Mouse (Mus musculus) forebrain, embryonic 13.5 days (tissue): ENCODE measurements at regions not wholly inside any gene's neighbourhood (a gene's known extent, or its start where the extent isn't known, plus 50 kb on each side); places are given as distances from the start of the nearest gene placed in this dataset.
"Not testable (repeated sequence)": the region's sequence is repeated elsewhere in the genome, so short reads cannot be mapped to it uniquely, and the experiment has no call there.

Experiments
- ATAC-seq: fragments of 200-750 bp; cut with Nextera tagmentation; 2 replicates; pipeline ENCODE4 v1.8.0; 2017
- H3K27ac ChIP-seq: fragments of 300-500 bp; sonication (generic); 2 replicates; pipeline ENCODE4 v1.5.1; 2015; ENCODE audit warnings: inconsistent platforms, mild to moderate bottlenecking, moderate library complexity
- H3K27me3 ChIP-seq: fragments of 300-500 bp; sonication (generic); 2 replicates; pipeline ENCODE4 v1.6.1; 2015; ENCODE audit warnings: mild to moderate bottlenecking, inconsistent platforms
- H3K36me3 ChIP-seq: fragments of 300-500 bp; sonication (generic); 2 replicates; pipeline ENCODE4 v1.6.1; 2015; ENCODE audit warnings: mild to moderate bottlenecking, inconsistent platforms; ENCODE audit not compliant: poor library complexity, severe bottlenecking
- H3K4me1 ChIP-seq: fragments of 300-500 bp; sonication (generic); 2 replicates; pipeline ENCODE4 v1.6.1; 2015; ENCODE audit warnings: inconsistent platforms
- H3K4me2 ChIP-seq: fragments of 300-500 bp; sonication (generic); 2 replicates; pipeline ENCODE4 v1.6.1; 2015; ENCODE audit warnings: inconsistent platforms, mild to moderate bottlenecking, moderate library complexity
- H3K4me3 ChIP-seq: fragments of 300-500 bp; sonication (generic); 2 replicates; pipeline ENCODE4 v1.5.1; 2015; ENCODE audit warnings: mild to moderate bottlenecking, inconsistent platforms
- H3K9ac ChIP-seq: fragments of 300-500 bp; sonication (generic); 2 replicates; pipeline ENCODE4 v1.6.1; 2015; ENCODE audit warnings: mild to moderate bottlenecking, inconsistent platforms
- H3K9me3 ChIP-seq: fragments of 300-500 bp; sonication (generic); replicated peaks from 2 replicates; pipeline ENCODE4 v1.6.1; 2016; ENCODE audit warnings: inconsistent platforms
- WGBS: fragments of 180-500 bp; shearing (Covaris S2); methylation state at CpG from one replicate; pipeline ENCODE4 v1.1.7; 2015; 5-methylcytosine and 5-hydroxymethylcytosine counted together

DNA sequence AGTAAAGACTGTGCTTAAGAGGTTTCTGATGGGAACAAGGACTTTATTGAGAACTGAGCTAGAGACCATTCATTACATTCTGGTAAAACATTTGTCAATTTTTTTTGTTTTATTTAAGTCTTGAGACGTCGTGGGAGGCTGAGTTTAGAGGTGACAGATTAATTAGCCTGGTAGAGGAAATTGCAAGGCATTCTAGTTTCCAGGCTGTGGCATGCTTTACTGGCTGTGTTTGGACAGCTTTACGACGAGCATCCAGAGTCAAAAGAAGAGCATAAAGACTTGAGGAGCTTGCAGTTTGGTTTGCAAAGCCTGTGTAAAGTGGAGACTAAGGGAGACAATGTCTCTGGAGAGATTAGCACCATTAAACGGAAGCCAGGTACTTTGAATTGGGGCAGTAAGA lies 154.0 kb upstream of the Got2 start:
- H3K4me1 ChIP-seq, result no peaks in the 10 kb centered on the region
- 34% methylated on average over 5 of the region's 5 CpGs for WGBS
- no peak overlapping the region for H3K27ac ChIP-seq
- no peaks in the 10 kb centered on the region for H3K9me3 ChIP-seq
- H3K4me2 ChIP-seq, result no peak overlapping the region
- no peak overlapping the region for H3K9ac ChIP-seq
- no peak overlapping the region for H3K4me3 ChIP-seq
- H3K27me3 ChIP-seq, result no peaks in the 10 kb centered on the region
- no peak for ATAC-seq
- H3K36me3 ChIP-seq, result no peaks in the 10 kb centered on the region

DNA sequence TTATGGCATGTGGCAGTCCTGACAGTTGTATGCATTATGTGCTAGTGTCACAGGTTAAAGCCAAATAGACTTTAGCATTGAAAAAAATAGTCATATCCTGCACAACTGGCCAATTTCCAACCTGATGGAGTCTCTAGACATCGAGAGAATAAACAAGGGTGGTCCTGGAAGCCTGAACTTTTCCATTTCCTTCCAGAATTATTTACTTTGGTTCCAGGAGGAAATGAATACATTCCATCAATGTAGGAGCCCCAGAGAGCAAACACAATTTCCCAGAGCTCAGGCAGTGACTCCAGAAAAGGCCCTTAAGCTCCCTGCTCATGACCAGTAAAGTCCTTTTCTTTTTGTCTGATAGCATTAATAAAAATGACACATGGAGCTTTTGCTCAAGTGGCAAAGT lies 151.9 kb upstream of the Got2 start:
- Histone ChIP-seq H3K36me3 (no peaks in the 10 kb centered on the region), H3K4me2 (no peak overlapping the region), H3K9me3 (no peaks in the 10 kb centered on the region), H3K9ac (no peak overlapping the region), H3K27me3 (no peaks in the 10 kb centered on the region), H3K4me3 (no peak overlapping the region), H3K27ac (no peak overlapping the region), H3K4me1 (no peaks in the 10 kb centered on the region)
- WGBS, result 81% methylated on average over 1 of the region's 1 CpGs
- ATAC-seq, result no peak

DNA sequence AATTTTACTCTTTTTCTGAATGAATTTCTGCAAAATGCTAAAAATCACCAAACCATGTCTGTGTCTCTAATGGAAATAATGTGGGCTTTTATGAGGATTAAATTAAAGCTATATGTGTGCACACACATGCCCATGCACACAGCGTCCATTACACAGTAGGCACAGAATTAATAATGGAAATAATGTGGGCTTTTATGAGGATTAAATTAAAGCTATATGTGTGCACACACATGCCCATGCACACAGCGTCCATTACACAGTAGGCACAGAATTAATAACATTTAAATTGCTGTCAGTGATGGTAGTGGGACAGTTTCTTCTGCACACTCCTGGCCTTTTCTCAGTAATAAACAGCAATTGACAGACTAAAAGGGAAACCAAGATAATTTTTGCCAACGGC lies 130.4 kb upstream of the Got2 start:
- not testable (repeated sequence) for H3K27me3 ChIP-seq, ATAC-seq, H3K36me3 ChIP-seq, H3K4me2 ChIP-seq, H3K27ac ChIP-seq, H3K9ac ChIP-seq, H3K4me1 ChIP-seq, H3K4me3 ChIP-seq, H3K9me3 ChIP-seq
- 85% methylated on average over 3 of the region's 3 CpGs for WGBS

DNA sequence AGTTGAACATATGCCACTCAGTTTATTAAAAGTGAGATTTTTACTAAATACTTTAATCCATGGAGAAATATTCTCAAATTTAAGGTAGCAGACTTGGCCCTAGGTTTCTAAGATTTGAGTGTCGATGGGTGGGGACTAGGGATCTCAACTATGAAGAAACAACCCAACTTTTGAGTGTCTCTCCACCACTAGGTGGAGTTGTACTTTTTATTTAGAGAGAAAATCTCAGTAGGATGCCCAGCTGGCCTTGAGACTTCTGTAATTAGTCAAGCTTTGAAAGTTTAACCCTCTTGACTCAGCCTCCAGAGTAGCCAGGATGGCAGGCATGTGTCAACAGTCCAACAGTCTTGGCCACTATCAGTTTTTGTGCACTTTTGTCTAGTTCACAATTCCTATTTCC lies 123.7 kb upstream of the Got2 start:
- no peak overlapping the region for H3K4me3 ChIP-seq
- no peak overlapping the region for H3K27ac ChIP-seq
- H3K4me2 ChIP-seq, result no peak overlapping the region
- no peaks in the 10 kb centered on the region for H3K9me3 ChIP-seq
- no peaks in the 10 kb centered on the region for H3K4me1 ChIP-seq
- H3K36me3 ChIP-seq, result no peaks in the 10 kb centered on the region
- no peaks in the 10 kb centered on the region for H3K27me3 ChIP-seq
- no peak for ATAC-seq
- 100% methylated on average over 1 of the region's 1 CpGs for WGBS
- no peak overlapping the region for H3K9ac ChIP-seq

DNA sequence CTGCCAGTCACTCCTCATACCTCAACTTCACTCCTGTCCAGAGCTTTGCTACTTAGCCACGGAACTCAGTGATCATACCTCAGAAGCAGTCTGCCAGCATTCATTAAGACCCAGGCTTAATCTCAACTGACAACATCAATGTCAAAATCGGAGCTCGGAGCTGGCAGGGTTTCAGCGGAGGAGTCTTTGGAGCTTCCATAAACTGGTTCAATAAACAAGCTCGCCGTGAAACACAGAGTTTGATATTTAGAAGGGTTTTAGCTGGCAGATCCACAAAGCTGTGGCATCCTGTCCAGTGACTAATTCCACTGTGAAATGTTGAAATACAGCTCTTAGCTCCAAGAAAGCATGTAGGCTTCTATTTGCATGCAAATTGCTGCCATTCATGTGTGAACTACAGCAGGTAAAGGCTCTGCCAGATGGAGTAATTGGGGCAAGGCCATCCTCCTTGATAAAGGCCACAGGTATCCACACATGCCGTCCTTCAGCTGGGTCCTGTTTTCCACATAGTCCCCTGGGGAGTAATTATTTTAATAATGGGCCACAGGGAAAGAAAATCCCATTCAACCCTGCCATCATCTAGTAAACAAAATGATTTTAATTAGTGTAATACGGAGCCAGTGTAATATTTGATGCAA lies 103.6 kb upstream of the Got2 start:
- no peak overlapping the region for H3K9ac ChIP-seq
- ATAC-seq, result peak; percentile 76; the same call in 1 of the 2 replicates
- WGBS, result 39% methylated on average over 8 of the region's 8 CpGs
- no peak overlapping the region for H3K4me3 ChIP-seq
- H3K9me3 ChIP-seq, result no peaks in the 10 kb centered on the region
- no peaks in the 10 kb centered on the region for H3K27me3 ChIP-seq
- H3K4me1 ChIP-seq, result peaks cover 14% of the 10 kb centered on the region
- no peaks in the 10 kb centered on the region for H3K36me3 ChIP-seq
- H3K27ac ChIP-seq, result peak overlapping the region; percentile 10; the same call in 1 of the 2 replicates
- H3K4me2 ChIP-seq, result peak overlapping the region; percentile 4; the same call in 1 of the 2 replicates

DNA sequence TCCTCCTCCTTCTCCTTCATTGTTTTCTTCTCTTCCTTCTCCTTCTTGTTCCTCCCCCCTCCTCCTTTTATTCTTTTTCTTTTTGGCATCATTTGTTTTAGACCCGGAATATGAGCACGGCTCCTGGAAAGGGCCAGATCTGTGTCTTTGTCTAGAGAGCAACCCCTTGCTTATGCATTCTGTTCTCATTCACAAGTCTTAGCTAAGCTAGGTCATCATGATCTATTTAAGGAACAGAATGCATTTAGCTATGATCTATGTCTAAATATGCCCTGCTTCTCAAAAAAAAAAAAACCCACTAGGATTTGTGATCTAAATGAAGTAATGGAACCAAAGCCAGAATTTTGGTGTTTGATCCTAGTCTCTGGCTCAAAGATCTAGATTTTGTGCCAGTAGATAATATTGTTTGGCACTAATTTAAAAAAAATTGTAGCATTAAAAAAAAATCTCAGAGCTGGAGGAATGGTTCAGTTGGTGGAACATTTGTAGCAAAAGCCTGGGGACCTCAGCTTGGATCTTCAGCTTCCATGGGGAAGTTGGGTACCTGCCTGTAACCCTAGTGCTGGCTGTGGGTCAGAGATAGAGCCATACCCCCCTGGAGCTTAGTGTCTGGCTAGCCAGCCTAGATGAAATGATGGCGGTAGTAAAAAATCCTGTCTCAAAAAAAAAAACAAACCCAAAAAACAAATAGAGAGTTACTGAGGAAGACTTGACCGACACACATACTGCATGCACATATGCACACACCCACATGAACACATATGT lies 100.5 kb upstream of the Got2 start:
- peaks cover 17% of the 10 kb centered on the region for H3K4me1 ChIP-seq
- no peak for ATAC-seq
- H3K9me3 ChIP-seq, result no peaks in the 10 kb centered on the region
- whole genome bisulfite sequencing, result 85% methylated on average over 4 of the region's 4 CpGs
- H3K4me3 ChIP-seq, result no peak overlapping the region
- 0 out of 2 replicates have a peak, but pooled peaks cover 2% of the 10 kb centered on the region for H3K27me3 ChIP-seq
- H3K27ac ChIP-seq, result no peak overlapping the region
- H3K36me3 ChIP-seq, result no peaks in the 10 kb centered on the region
- no peak overlapping the region for H3K4me2 ChIP-seq
- H3K9ac ChIP-seq, result no peak overlapping the region

DNA sequence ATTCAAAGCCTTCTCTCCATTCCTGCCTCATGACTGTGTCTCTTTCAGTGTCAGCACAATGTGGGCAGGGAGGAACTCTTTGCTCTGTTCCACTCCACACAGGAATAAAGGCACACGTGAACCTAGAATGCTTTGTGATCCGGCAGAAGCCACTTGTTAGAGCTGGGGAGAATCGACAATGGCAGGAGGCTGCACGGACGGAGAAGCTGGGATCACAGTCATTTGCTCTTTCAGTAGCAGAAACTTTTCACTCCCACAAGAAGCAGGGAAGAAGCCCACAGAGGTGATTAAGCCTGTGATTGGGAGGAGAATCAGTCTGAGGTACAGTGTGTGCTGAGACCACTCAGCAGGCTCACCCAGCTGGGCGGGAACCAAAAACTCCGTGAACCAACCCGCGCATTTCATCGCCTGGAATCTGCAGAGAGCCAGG lies 98.7 kb upstream of the Got2 start:
- 0 out of 2 replicates have a peak, but pooled peaks cover 2% of the 10 kb centered on the region for H3K27me3 ChIP-seq
- ATAC-seq, result peak; percentile 57
- H3K4me1 ChIP-seq, result peaks cover 15% of the 10 kb centered on the region
- H3K4me3 ChIP-seq, result peak overlapping the region; percentile 24
- no peaks in the 10 kb centered on the region for H3K9me3 ChIP-seq
- H3K36me3 ChIP-seq, result no peaks in the 10 kb centered on the region
- no peak overlapping the region for H3K27ac ChIP-seq
- H3K9ac ChIP-seq, result peak overlapping the region; percentile 50
- WGBS, result 4% methylated on average over 10 of the region's 10 CpGs
- H3K4me2 ChIP-seq, result peak overlapping the region; percentile 61

DNA sequence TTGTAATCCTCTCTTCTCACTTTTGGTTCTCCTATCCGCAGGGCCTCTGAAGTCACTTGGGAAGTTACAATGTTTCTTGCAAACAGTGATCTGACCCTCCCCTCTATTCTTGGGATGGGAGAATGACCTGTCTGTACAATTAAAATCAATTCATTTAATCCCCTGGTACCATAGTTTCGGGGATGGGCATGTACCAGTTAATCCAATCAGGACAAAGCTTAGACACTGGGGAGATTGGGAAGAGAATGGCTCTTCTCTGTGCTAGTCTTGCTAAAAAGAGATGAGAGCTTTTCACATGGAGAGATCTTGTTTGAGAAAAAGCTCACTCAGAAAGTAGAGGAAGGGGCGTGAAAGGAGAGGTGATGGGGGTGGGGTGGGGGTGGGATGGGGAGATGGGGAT lies 98.1 kb upstream of the Got2 start:
- peaks cover 9% of the 10 kb centered on the region for H3K4me1 ChIP-seq
- WGBS, result 34% methylated on average over 3 of the region's 3 CpGs
- no peaks in the 10 kb centered on the region for H3K9me3 ChIP-seq
- H3K27me3 ChIP-seq, result 0 out of 2 replicates have a peak, but pooled peaks cover 2% of the 10 kb centered on the region
- no peak overlapping the region for H3K9ac ChIP-seq
- no peak overlapping the region for H3K4me2 ChIP-seq
- H3K27ac ChIP-seq, result no peak overlapping the region
- ATAC-seq, result no peak
- H3K36me3 ChIP-seq, result no peaks in the 10 kb centered on the region
- H3K4me3 ChIP-seq, result no peak overlapping the region

DNA sequence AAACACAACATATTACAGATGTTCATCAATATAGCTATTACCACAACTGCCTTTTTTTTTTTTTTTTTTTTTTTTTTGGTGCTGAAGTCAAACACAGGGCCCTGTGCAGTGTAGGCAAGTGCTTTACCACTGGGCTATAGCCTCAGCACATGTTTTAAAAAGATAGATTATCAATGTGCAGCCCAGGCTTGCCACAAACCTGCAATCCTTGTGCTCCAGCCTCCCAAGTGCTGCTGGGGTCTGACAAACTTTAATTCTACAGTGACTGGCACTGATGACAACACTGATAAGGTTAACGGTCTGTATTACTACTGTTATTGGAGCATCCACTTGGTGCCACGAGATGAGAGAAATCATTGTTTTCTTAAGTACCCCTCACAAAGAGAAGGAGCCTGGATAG lies 95.3 kb upstream of the Got2 start:
- Histone ChIP-seq H3K9me3 (no peaks in the 10 kb centered on the region), H3K36me3 (no peaks in the 10 kb centered on the region), H3K4me2 (no peak overlapping the region), H3K27me3 (0 out of 2 replicates have a peak, but pooled peaks cover 2% of the 10 kb centered on the region), H3K9ac (no peak overlapping the region), H3K4me1 (peaks cover 13% of the 10 kb centered on the region), H3K4me3 (no peak overlapping the region), H3K27ac (no peak overlapping the region)
- WGBS, result 64% methylated on average over 2 of the region's 2 CpGs
- no peak for ATAC-seq

DNA sequence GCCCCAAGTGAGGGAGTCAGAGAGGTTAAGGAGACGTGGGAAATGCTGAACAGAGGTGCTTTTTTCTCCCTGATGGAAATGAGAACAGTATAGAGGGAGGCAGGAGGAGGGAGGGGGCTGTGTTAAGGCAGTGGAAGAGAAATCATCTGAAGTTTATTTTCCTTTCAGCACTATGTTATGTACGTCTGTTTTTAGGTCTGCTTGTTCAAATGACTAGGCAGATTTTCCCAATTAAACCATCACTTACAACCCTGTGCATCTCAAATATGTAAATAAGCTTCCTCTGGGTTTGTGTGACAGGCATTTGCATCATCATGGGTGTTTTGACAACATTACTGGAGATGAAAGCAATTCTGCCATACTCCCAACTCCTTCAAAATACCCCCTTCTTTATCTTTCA lies 92.1 kb upstream of the Got2 start:
- no peaks in the 10 kb centered on the region for H3K27me3 ChIP-seq
- WGBS, result 15% methylated on average over 2 of the region's 2 CpGs
- peak; percentile 82 for ATAC-seq

DNA sequence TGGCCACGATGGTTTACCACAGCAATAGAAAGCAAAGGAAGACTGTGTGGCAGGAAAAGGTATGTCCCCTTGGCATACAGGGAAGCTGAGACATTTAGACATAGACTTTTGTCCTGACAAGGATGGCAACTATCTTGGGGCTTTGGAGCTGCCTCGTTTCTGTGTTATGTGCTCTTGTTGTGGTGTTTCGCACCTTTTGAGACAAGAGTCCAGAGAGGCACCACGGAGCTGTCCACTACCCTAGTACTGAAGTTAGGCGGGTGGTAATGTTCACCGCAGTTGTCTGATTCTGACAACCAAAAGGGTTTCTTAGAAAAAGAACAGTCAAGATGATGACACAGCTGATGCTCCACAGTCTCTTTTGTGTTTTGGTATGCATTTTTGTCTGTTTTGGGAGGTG lies 90.9 kb upstream of the Got2 start:
- WGBS, result 55% methylated on average over 6 of the region's 6 CpGs
- Histone ChIP-seq H3K9me3 (no peaks in the 10 kb centered on the region), H3K4me1 (peaks cover 5% of the 10 kb centered on the region; the same call in 1 of the 2 replicates), H3K27ac (no peak overlapping the region), H3K4me2 (no peak overlapping the region), H3K27me3 (no peaks in the 10 kb centered on the region), H3K36me3 (no peaks in the 10 kb centered on the region), H3K9ac (no peak overlapping the region), H3K4me3 (no peak overlapping the region)
- ATAC-seq, result no peak

More for the DNA sequence above, 92.1 kb upstream of the Got2 start:
- H3K4me2 ChIP-seq, result no peak overlapping the region
- H3K36me3 ChIP-seq, result no peaks in the 10 kb centered on the region
- H3K27ac ChIP-seq, result no peak overlapping the region
- H3K4me1 ChIP-seq, result peaks cover 5% of the 10 kb centered on the region; the same call in 1 of the 2 replicates
- H3K4me3 ChIP-seq, result no peak overlapping the region
- no peak overlapping the region for H3K9ac ChIP-seq
- no peaks in the 10 kb centered on the region for H3K9me3 ChIP-seq

DNA sequence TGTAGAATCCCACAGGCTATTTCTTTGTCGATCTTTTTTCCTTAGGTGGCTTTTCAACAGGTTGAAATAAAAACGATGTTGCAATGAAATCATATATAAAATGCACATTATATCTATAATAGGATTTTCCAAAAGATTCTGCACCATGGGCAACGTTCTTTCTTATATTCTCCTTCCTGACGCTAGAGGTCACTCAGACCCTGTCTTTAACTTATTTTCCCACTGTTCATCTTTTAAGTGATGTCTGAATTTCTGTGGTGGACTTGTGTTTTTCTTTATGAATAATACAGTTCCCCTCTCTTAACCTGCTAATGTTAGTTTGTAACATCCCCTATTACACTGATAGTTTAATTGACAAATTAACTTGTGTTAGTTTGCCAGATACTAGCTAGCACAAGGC lies 86.5 kb upstream of the Got2 start:
- Histone ChIP-seq H3K4me2 (no peak overlapping the region), H3K9ac (no peak overlapping the region), H3K9me3 (no peaks in the 10 kb centered on the region), H3K4me3 (no peak overlapping the region), H3K27ac (no peak overlapping the region), H3K27me3 (no peaks in the 10 kb centered on the region), H3K36me3 (no peaks in the 10 kb centered on the region), H3K4me1 (no peaks in the 10 kb centered on the region)
- 0 out of 2 replicates have a peak, but pooled peaks have one; percentile 51 for ATAC-seq
- WGBS, result 19% methylated on average over 4 of the region's 4 CpGs
